Mouse (Mus musculus) liver, embryonic 13.5 days (tissue): ENCODE data around the gene Apbb2. TPM values are rescaled to one million over a fixed set of nuclear protein-coding genes. Genes with fewer than 3 reads are reported as not detected.

Source experiments
- ATAC-seq: fragments of 200-750 bp; cut with Nextera tagmentation; 2 replicates; pipeline ENCODE4 v1.8.0; 2017; ENCODE audit warnings: low read depth, mild to moderate bottlenecking, moderate number of reproducible peaks, moderate library complexity
- DNase-seq: peaks from one replicate; pipeline ENCODE4 v3.0.0; 2022
- H3K27ac ChIP-seq: fragments of 300-500 bp; sonication (generic); 2 replicates; pipeline ENCODE4 v1.5.1; 2015; ENCODE audit warnings: moderate library complexity, mild to moderate bottlenecking, inconsistent platforms
- H3K27me3 ChIP-seq: fragments of 300-500 bp; sonication (generic); 2 replicates; pipeline ENCODE4 v1.6.1; 2015; ENCODE audit warnings: mild to moderate bottlenecking, inconsistent platforms
- H3K36me3 ChIP-seq: fragments of 300-500 bp; sonication (generic); 2 replicates; pipeline ENCODE4 v1.6.1; 2015; ENCODE audit warnings: mild to moderate bottlenecking, inconsistent platforms
- H3K4me1 ChIP-seq: fragments of 300-500 bp; sonication (generic); replicated peaks from 2 replicates; pipeline ENCODE4 v1.6.1; 2015; ENCODE audit warnings: inconsistent platforms
- H3K4me2 ChIP-seq: fragments of 300-500 bp; sonication (generic); 2 replicates; pipeline ENCODE4 v1.6.1; 2015; ENCODE audit warnings: inconsistent platforms, mild to moderate bottlenecking, moderate library complexity
- H3K4me3 ChIP-seq: fragments of 300-500 bp; sonication (generic); replicated peaks from 2 replicates; pipeline ENCODE4 v1.5.1; 2015; ENCODE audit warnings: mild to moderate bottlenecking, inconsistent platforms
- H3K9ac ChIP-seq: fragments of 300-500 bp; sonication (generic); 2 replicates; pipeline ENCODE4 v1.6.1; 2015; ENCODE audit warnings: mild to moderate bottlenecking, inconsistent platforms
- H3K9me3 ChIP-seq: fragments of 300-500 bp; sonication (generic); replicated peaks from 2 replicates; pipeline ENCODE4 v1.6.1; 2016; ENCODE audit warnings: inconsistent platforms
- WGBS: fragments of 180-500 bp; shearing (Covaris S2); methylation state at CpG from one replicate; pipeline ENCODE4 v1.1.7; 2015; ENCODE audit not compliant: insufficient replicate concordance; 5-methylcytosine and 5-hydroxymethylcytosine counted together
- polyA plus RNA-seq: library from polyadenylated mRNA; unstranded; fragments of >200 nt; fragmentation: Nextera tagmentation; extraction: Ambion mirVana; gene quantifications from 2 replicates; pipeline ENCODE4 v1.2.1, GENCODE M21; 2015

The Apbb2 gene
- polyA plus RNA-seq, 1 experiment from 2014 or later = 4.3 TPM

DNA sequence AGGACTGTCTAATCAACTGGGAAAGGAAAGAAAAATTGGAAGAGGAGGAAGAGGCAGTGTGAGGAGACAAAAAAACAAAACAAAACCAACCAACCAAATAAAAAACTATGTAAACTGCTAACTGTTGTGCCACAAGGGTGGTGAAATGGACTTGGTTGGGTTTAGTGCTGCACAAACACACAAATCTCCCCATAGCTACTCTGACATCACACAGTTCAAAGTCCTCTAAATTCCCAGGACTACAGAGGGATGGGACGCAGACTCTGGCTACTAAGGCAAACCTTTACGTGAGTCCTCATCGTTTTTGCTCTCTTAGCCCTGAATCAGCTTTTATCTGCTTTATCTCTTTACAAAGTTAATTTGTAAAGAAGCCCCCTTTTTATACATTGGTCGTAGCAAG is 183.4 kb downstream of the Apbb2 start:
- Histone ChIP-seq H3K9me3 (no peaks in the 10 kb centered on the region), H3K27me3 (no peaks in the 10 kb centered on the region), H3K4me2 (no peak overlapping the region), H3K36me3 (no peaks in the 10 kb centered on the region), H3K27ac (no peak overlapping the region), H3K4me3 (no peak overlapping the region), H3K9ac (no peak overlapping the region), H3K4me1 (no peaks in the 10 kb centered on the region)
- ATAC-seq = no peak; the same call in 1 of the 2 replicates
- WGBS = 62% methylated on average over 4 of the region's 4 CpGs
- DNase-seq = no peak

DNA sequence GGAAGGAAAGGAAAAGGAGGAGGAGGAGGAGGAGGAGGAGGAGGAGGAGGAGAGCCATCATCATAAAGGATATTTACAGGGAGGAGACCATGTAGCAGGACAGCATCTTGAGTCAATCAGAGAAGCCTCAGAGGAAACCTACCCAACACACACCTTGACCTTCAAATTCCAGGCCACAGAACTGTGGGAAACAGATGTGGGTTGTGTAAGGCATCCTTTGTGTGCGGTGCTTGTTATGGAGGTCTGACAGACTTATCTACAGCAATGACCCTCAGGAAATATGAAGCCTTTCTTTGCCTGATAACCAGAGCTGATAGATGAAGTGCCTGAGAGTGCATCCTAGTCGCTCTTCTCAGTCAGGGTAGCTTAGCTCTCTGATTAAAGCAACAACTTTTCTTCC is 189.5 kb downstream of the Apbb2 start:
- Histone ChIP-seq H3K27ac (no peak overlapping the region), H3K9me3 (no peaks in the 10 kb centered on the region), H3K4me3 (no peak overlapping the region), H3K4me1 (no peaks in the 10 kb centered on the region), H3K4me2 (no peak overlapping the region), H3K9ac (no peak overlapping the region), H3K27me3 (no peaks in the 10 kb centered on the region), H3K36me3 (no peaks in the 10 kb centered on the region)
- DNase-seq (no peak), ATAC-seq (no peak)
- WGBS = 39% methylated on average over 2 of the region's 2 CpGs

DNA sequence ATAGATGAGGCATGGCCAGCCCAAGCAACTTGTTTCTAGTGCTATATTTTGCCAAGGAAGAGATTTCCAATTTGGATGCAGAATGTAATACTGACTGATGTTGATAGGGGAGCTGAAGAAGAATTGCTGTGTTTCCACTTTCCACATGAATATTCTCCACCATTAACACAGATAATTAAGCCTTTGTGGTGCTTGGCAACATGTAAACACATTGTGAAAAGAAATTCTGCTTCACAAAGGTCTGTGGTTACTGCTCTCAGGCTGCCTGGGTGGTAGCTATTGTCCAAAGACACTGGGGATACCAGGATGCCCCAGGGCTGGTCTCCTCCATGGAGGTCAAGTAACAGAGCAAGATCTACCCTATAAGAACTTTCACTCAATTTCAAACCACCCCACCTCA is 190.5 kb downstream of the Apbb2 start:
- Histone ChIP-seq H3K4me3 (no peak overlapping the region), H3K9me3 (no peaks in the 10 kb centered on the region), H3K36me3 (no peaks in the 10 kb centered on the region), H3K27ac (no peak overlapping the region), H3K9ac (no peak overlapping the region), H3K4me1 (no peaks in the 10 kb centered on the region), H3K27me3 (no peaks in the 10 kb centered on the region), H3K4me2 (no peak overlapping the region)
- DNase-seq = no peak
- no peak for ATAC-seq

DNA sequence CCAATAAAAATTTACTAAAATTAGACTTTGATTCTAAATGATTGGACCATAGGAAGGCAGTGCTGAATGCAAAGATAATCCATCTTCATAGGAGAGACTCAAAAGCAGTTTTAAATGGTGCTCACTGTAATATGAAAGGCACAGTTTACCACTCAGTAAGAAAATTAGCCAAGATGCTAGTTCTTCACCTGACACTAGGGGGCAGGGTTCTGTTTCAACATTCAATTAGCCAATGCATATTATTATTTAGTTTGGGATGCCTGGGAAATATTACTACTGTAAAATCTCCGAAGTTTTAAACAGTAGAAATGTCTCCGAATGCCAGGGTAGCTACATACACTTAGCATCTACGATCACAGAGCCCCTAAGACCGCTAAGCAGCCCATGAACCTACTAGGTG is 194.7 kb downstream of the Apbb2 start:
- DNase-seq = no peak

DNA sequence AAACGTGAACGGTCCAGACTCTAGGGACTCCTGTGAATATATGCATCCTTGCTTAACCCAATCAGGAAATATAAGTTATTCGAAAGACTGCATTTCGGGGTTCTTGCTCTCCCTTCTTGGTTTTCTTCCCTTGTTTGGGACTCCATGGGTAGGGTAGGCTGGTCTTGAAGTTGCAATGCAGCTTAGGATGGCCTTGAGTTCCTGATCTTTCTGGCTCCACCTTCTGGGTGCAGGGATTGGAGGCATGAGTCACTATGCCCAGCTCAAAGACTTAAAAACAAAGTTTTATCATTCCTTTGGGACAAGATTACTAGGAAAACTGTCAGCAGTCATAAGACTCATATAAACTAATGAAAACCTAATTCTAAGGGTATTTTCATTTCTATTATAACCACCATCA is 195.1 kb downstream of the Apbb2 start:
- H3K4me1 ChIP-seq = no peaks in the 10 kb centered on the region
- DNase-seq = no peak
- 79% methylated on average over 4 of the region's 4 CpGs for WGBS
- no peaks in the 10 kb centered on the region for H3K27me3 ChIP-seq
- H3K4me2 ChIP-seq = no peak overlapping the region
- no peak for ATAC-seq
- no peak overlapping the region for H3K4me3 ChIP-seq
- no peaks in the 10 kb centered on the region for H3K9me3 ChIP-seq
- H3K9ac ChIP-seq = no peak overlapping the region
- no peak overlapping the region for H3K27ac ChIP-seq
- H3K36me3 ChIP-seq = no peaks in the 10 kb centered on the region

More for the DNA sequence above, 194.7 kb downstream of the Apbb2 start:
- no peak overlapping the region for H3K4me3 ChIP-seq
- no peaks in the 10 kb centered on the region for H3K9me3 ChIP-seq
- no peak overlapping the region for H3K9ac ChIP-seq
- no peak overlapping the region for H3K27ac ChIP-seq
- ATAC-seq = no peak
- no peaks in the 10 kb centered on the region for H3K36me3 ChIP-seq
- 49% methylated on average over 4 of the region's 4 CpGs for WGBS
- no peaks in the 10 kb centered on the region for H3K27me3 ChIP-seq
- no peaks in the 10 kb centered on the region for H3K4me1 ChIP-seq
- H3K4me2 ChIP-seq = no peak overlapping the region

DNA sequence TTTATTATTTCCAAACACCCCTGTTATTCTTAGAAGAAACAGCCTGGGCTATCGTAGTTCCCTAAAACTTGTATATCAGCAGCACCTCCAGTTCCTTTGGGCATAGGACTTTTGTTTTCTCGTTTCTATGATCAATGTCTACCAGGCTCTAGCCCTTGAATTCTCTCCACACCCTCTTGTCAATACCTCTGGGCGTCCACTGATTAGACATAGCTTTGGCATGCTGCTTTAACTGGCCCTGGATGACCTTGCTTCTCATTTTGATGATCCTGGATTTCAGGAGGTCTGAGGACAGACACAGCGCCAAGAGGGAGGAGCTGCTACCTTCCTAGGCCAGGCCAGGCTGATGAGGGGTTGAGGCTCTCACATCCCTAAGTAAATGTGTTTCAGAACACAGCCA is 196.6 kb downstream of the Apbb2 start:
- Histone ChIP-seq H3K36me3 (no peaks in the 10 kb centered on the region), H3K4me3 (no peak overlapping the region), H3K9me3 (no peaks in the 10 kb centered on the region), H3K27me3 (no peaks in the 10 kb centered on the region), H3K9ac (no peak overlapping the region), H3K4me1 (no peaks in the 10 kb centered on the region), H3K27ac (no peak overlapping the region), H3K4me2 (no peak overlapping the region)
- WGBS = 62% methylated on average over 4 of the region's 4 CpGs
- no peak for DNase-seq
- ATAC-seq = no peak

DNA sequence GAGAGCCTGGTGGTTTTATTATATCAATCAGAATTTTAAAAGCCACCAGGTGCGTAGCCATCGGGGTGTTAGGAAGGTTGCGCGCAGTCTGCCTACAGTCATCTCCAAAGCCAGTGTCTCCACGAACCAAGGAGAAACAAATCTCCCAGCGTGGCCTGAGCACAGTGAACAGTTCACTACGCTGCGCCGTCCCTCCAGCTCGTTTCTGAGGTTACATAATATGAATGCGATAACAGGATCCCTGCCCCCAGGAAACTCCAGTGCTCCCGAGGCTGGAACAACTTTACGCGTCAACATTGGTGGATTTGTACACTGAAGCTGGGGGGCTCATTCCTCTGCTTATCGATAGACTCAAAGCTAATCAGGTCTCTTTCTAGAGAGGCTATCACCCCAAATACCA is 197.4 kb downstream of the Apbb2 start:
- H3K4me1 ChIP-seq = no peaks in the 10 kb centered on the region
- no peak overlapping the region for H3K4me2 ChIP-seq
- no peak overlapping the region for H3K4me3 ChIP-seq
- H3K27me3 ChIP-seq = no peaks in the 10 kb centered on the region
- no peak overlapping the region for H3K9ac ChIP-seq
- DNase-seq (no peak), ATAC-seq (no peak; the same call in 1 of the 2 replicates)
- no peaks in the 10 kb centered on the region for H3K9me3 ChIP-seq
- no peak overlapping the region for H3K27ac ChIP-seq
- no peaks in the 10 kb centered on the region for H3K36me3 ChIP-seq
- 72% methylated on average over 15 of the region's 15 CpGs for WGBS

DNA sequence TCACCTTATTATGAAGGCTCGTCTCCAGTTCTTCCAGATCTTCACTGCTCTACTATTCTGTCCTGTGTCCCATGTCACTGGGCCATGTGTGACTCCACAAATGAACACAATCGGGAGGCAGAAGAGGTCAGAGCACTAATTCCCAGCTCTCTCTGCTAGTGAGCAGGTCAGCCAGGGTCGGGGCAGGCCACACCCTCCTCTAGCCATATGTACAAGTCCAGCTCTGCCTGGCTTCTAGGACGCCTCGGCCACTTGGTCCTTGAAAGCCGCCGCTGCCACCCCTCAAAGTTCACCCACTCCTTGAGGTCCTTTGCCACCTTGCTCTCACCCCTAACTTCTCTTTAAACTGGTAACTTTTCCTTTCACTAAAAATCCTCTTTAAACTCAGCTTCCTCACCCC is 198.6 kb downstream of the Apbb2 start:
- ATAC-seq = no peak

DNA sequence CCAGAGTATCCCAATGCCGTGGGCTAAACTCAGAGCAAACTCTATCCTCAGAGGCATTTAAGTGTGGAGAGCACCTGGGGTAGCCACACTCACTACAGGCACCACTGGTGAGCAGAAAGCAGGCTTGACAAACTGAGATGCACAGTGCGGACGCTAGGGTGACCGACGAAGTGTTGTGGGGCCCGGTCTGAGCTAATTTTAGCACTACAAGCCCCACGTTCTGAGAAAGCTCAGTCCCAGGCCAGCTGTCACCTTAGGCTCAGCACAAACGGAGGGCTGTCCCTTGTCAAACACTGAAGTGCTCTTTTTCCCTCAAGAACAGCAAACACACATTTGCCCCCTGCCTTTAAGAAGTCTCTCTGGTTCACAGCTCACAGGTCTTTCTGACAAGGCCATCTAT is 201.3 kb downstream of the Apbb2 start:
- ATAC-seq = no peak
- WGBS = 63% methylated on average over 8 of the region's 8 CpGs

More for the DNA sequence above, 198.6 kb downstream of the Apbb2 start:
- no peak overlapping the region for H3K4me2 ChIP-seq
- H3K27ac ChIP-seq = no peak overlapping the region
- 67% methylated on average over 7 of the region's 7 CpGs for whole genome bisulfite sequencing
- H3K27me3 ChIP-seq = no peaks in the 10 kb centered on the region
- no peaks in the 10 kb centered on the region for H3K9me3 ChIP-seq
- no peak overlapping the region for H3K9ac ChIP-seq
- H3K4me3 ChIP-seq = no peak overlapping the region
- no peaks in the 10 kb centered on the region for H3K4me1 ChIP-seq
- no peak for DNase-seq
- no peaks in the 10 kb centered on the region for H3K36me3 ChIP-seq

DNA sequence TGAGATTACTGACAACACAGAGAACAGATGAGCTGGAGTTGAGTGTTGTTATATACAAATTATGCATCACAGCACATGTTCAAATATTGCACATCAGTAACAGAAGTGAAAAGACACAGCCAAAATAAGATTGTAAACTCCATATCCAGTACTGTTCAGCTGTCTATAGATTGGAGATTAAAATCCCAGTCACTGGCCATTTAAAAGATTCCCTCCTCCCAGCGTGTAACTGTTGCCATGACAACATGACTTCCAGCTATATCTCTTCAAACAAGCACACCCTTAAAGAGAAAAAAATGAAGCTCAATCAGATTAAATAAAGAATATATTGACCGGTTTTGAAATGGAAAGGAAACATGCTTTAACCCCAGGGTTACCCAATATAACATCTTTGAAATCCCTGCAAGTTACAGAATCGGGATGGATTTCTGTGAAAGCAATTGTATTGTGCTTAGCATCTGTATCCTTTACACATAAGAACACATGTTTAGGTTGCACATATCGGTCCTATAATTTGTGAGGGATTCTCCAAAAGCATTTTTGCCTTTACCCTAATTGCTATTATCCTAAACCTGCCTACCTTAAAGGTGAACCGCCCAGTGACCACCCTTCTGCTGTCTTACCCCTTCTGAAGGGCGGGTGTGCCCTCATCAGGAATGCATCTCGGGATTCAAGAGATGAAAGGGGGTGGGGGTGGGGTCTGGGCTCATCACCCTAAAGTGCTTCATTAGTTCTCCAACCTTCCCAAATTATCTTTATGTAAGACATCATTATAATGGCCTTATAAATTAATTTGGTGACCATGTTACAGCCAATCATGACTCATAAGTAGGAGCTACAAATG is 202.7 kb downstream of the Apbb2 start:
- H3K4me2 ChIP-seq = no peak overlapping the region
- H3K36me3 ChIP-seq = no peaks in the 10 kb centered on the region
- no peaks in the 10 kb centered on the region for H3K9me3 ChIP-seq
- no peaks in the 10 kb centered on the region for H3K4me1 ChIP-seq
- ATAC-seq (no peak), DNase-seq (no peak)
- no peak overlapping the region for H3K4me3 ChIP-seq
- WGBS = 62% methylated on average over 7 of the region's 7 CpGs
- no peaks in the 10 kb centered on the region for H3K27me3 ChIP-seq
- H3K27ac ChIP-seq = no peak overlapping the region
- no peak overlapping the region for H3K9ac ChIP-seq

More for the DNA sequence above, 201.3 kb downstream of the Apbb2 start:
- Histone ChIP-seq H3K4me3 (no peak overlapping the region), H3K27ac (no peak overlapping the region), H3K4me2 (no peak overlapping the region), H3K9me3 (no peaks in the 10 kb centered on the region), H3K4me1 (no peaks in the 10 kb centered on the region), H3K36me3 (no peaks in the 10 kb centered on the region), H3K9ac (no peak overlapping the region), H3K27me3 (no peaks in the 10 kb centered on the region)
- no peak for DNase-seq

DNA sequence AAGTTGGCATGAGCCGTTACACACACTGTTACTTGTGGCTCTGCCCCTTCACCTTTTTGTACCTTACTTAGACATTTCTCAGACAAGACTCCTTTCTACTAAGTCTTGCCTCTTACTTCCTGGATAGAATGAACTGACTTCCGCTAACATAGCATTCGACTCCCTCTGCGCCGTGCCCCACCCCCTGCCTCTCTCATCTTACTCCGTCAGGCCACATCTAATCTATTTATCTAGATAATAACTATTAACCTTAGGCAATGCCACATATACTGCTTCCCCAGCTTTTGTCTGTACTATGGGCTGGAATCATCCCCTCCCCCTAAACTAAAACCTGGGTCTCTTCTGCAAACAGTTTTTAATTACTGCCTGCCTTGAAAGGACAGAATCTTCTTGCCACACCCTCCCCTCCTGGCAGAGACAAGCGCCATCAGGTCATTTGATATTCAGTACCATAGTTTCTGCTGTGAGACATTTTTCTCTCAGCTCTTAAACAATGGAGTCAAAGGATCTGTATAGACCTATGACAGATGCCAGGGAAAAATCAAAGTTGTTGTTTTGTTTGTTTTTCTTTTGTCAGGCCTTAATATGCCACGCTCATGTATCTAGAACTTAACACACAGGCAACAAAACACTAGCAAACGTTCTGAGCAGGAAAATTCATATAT is 203.4 kb downstream of the Apbb2 start:
- H3K4me3 ChIP-seq = no peak overlapping the region
- ATAC-seq (no peak), DNase-seq (no peak)
- H3K4me1 ChIP-seq = no peaks in the 10 kb centered on the region
- H3K27me3 ChIP-seq = no peaks in the 10 kb centered on the region
- no peaks in the 10 kb centered on the region for H3K9me3 ChIP-seq
- H3K36me3 ChIP-seq = no peaks in the 10 kb centered on the region
- H3K27ac ChIP-seq = no peak overlapping the region
- no peak overlapping the region for H3K4me2 ChIP-seq
- WGBS = 61% methylated on average over 9 of the region's 9 CpGs
- H3K9ac ChIP-seq = no peak overlapping the region

DNA sequence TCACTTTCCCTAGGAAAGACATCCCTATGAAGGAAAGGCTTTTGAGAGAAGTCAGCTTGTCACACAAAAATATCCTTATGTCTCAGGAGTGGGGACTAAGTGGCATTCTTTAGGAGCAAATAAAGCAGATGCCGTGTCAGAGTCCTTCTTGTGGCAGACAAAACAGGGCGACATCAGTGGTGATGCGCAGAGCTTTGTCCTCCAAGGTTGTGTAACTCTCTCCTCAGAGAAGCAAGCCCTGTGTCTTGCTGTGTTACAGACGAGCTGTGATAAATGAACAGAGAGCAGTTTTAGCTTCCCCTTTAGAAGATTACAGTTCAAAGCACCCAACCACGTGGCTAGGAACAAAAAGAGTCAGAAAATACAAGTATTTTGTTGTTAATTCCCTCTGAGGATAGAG is 205.2 kb downstream of the Apbb2 start:
- 52% methylated on average over 5 of the region's 5 CpGs for WGBS
- Histone ChIP-seq H3K9ac (no peak overlapping the region), H3K4me1 (no peaks in the 10 kb centered on the region), H3K36me3 (no peaks in the 10 kb centered on the region), H3K4me3 (no peak overlapping the region), H3K27ac (no peak overlapping the region), H3K27me3 (no peaks in the 10 kb centered on the region), H3K4me2 (no peak overlapping the region), H3K9me3 (no peaks in the 10 kb centered on the region)
- ATAC-seq (no peak), DNase-seq (no peak)
